8 mouse cellular contexts compared by ENCODE assay signal in genomic region chr13:59674215-59674614, GRCm38 (mm10). TPM values are rescaled to one million over a fixed set of nuclear protein-coding genes. Genes with fewer than 3 reads are reported as not detected.
DNase-seq lines count a peak whose midpoint lies in the region; ATAC-seq and TF ChIP-seq lines count a peak whose summit lies in the region.

No protein-coding gene starts in this region.

- peak overlapping the region; percentile 69 for H3K4me3 ChIP-seq in heart, embryonic 12.5 days
- peak overlapping the region; percentile 85; the same call in 1 of the 2 replicates for H3K4me3 ChIP-seq in cortical plate, adult 2 months (ENCODE audit: insufficient read depth, low read length)
- H3K4me3 ChIP-seq in hindbrain, embryonic 16.5 days (ENCODE audit: low read length), result peak overlapping the region; percentile 84
- peak overlapping the region; percentile 68 for H3K4me3 ChIP-seq in midbrain, embryonic 16.5 days (ENCODE audit: low read depth, low read length)

- 20% methylated on average over 3 of the region's 3 CpGs for whole genome bisulfite sequencing in heart, embryonic 12.5 days
- WGBS in hindbrain, embryonic 16.5 days, result 6% methylated on average over 3 of the region's 3 CpGs
- 6% methylated on average over 3 of the region's 3 CpGs for WGBS in midbrain, embryonic 16.5 days

- no peak for TF ChIP-seq POLR2A in cortical plate, adult 2 months (IDR thresholded peaks at IDR 0.05; ENCODE audit: extremely low read depth, insufficient read depth, low read length)

- no peak for ATAC-seq in heart, embryonic 12.5 days (ENCODE audit: insufficient number of reproducible peaks, low FRiP score)
- ATAC-seq in hindbrain, embryonic 16.5 days, result no peak
- ATAC-seq in midbrain, embryonic 16.5 days, result no peak

- peak overlapping the region; percentile 70 for H3K4me2 ChIP-seq in heart, embryonic 12.5 days
- peak overlapping the region; percentile 62 for H3K4me2 ChIP-seq in hindbrain, embryonic 16.5 days (ENCODE audit: low read length)
- peak overlapping the region; percentile 82 for H3K4me2 ChIP-seq in midbrain, embryonic 16.5 days (ENCODE audit: low read length)

- H3K27me3 ChIP-seq in heart, embryonic 12.5 days (replicated peaks), result no peaks in the 10 kb centered on the region
- no peaks in the 10 kb centered on the region for H3K27me3 ChIP-seq in hindbrain, embryonic 16.5 days (replicated peaks; ENCODE audit: control insufficient read depth, insufficient read depth, low read length)
- H3K27me3 ChIP-seq in midbrain, embryonic 16.5 days (ENCODE audit: control insufficient read depth, insufficient read depth, low read depth, low read length), result no peaks in the 10 kb centered on the region

- peaks cover 23% of the 10 kb centered on the region for H3K4me1 ChIP-seq in heart, embryonic 12.5 days (replicated peaks)
- H3K4me1 ChIP-seq in cortical plate, adult 2 months (ENCODE audit: control insufficient read depth, insufficient read depth, low read length), result peaks cover 2% of the 10 kb centered on the region; the same call in 1 of the 2 replicates
- H3K4me1 ChIP-seq in hindbrain, embryonic 16.5 days (ENCODE audit: control insufficient read depth, insufficient read depth, low read depth, low read length), result peaks cover 11% of the 10 kb centered on the region
- peaks cover 19% of the 10 kb centered on the region for H3K4me1 ChIP-seq in midbrain, embryonic 16.5 days (ENCODE audit: control insufficient read depth, insufficient read depth, low read length)

- H3K9me3 ChIP-seq in heart, embryonic 12.5 days (replicated peaks), result no peaks in the 10 kb centered on the region
- no peaks in the 10 kb centered on the region for H3K9me3 ChIP-seq in hindbrain, embryonic 16.5 days (ENCODE audit: control insufficient read depth, low read length)
- no peaks in the 10 kb centered on the region for H3K9me3 ChIP-seq in midbrain, embryonic 16.5 days (replicated peaks; ENCODE audit: control insufficient read depth, low read length, poor library complexity, severe bottlenecking)

- H3K36me3 ChIP-seq in heart, embryonic 12.5 days, result no peaks in the 10 kb centered on the region
- H3K36me3 ChIP-seq in hindbrain, embryonic 16.5 days (ENCODE audit: control insufficient read depth, insufficient read depth, low read length), result no peaks in the 10 kb centered on the region
- no peaks in the 10 kb centered on the region for H3K36me3 ChIP-seq in midbrain, embryonic 16.5 days (ENCODE audit: control insufficient read depth, insufficient read depth, low read length)

- DNase-seq in heart, adult 8-10 months (ENCODE audit: low spot score), result no peak
- DNase-seq in gastrocnemius, adult 8-10 months (ENCODE audit: low spot score in 2 of 2), result no peak
- no peak for DNase-seq in ovary, postnatal 10 days (ENCODE audit: low spot score)
- no peak for DNase-seq in urinary bladder, adult 2 months (ENCODE audit: low spot score)

- no peak overlapping the region; the same call in 1 of the 2 replicates for H3K27ac ChIP-seq in heart, embryonic 12.5 days (ENCODE audit: poor library complexity, severe bottlenecking)
- H3K27ac ChIP-seq in cortical plate, adult 2 months (ENCODE audit: insufficient read depth, low read length), result no peak overlapping the region
- H3K27ac ChIP-seq in hindbrain, embryonic 16.5 days (ENCODE audit: low read depth, low read length), result no peak overlapping the region
- no peak overlapping the region for H3K27ac ChIP-seq in midbrain, embryonic 16.5 days (ENCODE audit: low read length)

- H3K9ac ChIP-seq in heart, embryonic 12.5 days, result no peak overlapping the region; the same call in 1 of the 2 replicates
- peak overlapping the region; percentile 50 for H3K9ac ChIP-seq in hindbrain, embryonic 16.5 days (ENCODE audit: low read depth, low read length)
- H3K9ac ChIP-seq in midbrain, embryonic 16.5 days (ENCODE audit: low read depth, low read length), result peak overlapping the region; percentile 35; the same call in 1 of the 2 replicates

- TF ChIP-seq CTCF in cortical plate, adult 2 months (IDR thresholded peaks at IDR 0.05; ENCODE audit: extremely low read depth, insufficient read depth, low read length), result no peak

RNA-seq across cellular contexts. Expression of gene Golm1, which starts 1.4 kb away (rescaled TPM):
- polyA plus RNA-seq in heart, embryonic 12.5 days (2016; fragmentation: Nextera tagmentation; extraction: Ambion mirVana), result 63.2 and 67.6 TPM in 2 replicates
- 10 to 100 TPM; 12.3 to 17.9 (median 14.4) TPM for total RNA-seq in heart, adult 8-10 months (2022)
- 13.1 and 17.0 TPM in 2 replicates for polyA plus RNA-seq in cortical plate, adult 2 months (2012; rRNA removed)
- 21.0 and 26.0 TPM in 2 replicates for polyA plus RNA-seq in hindbrain, embryonic 16.5 days (2015; fragmentation: Nextera tagmentation; extraction: Ambion mirVana)
- polyA plus RNA-seq in midbrain, embryonic 16.5 days (2015; fragmentation: Nextera tagmentation; extraction: Ambion mirVana), result 18.4 and 27.3 TPM in 2 replicates
- total RNA-seq in gastrocnemius, adult 8-10 months (2022), result 1 to 10 TPM; 5.5 to 9.3 (median 7.5) TPM
- 8.8 and 10.1 TPM in 2 replicates for polyA plus RNA-seq in urinary bladder, adult 2 months (2012; rRNA removed)

RNA-seq across cellular contexts. Expression of gene 4921517D22Rik, which starts 19.7 kb away (rescaled TPM):
- not detected in 2 replicates for polyA plus RNA-seq in heart, embryonic 12.5 days (2016; fragmentation: Nextera tagmentation; extraction: Ambion mirVana)
- total RNA-seq in heart, adult 8-10 months (2022), result not detected
- not detected in 2 replicates for polyA plus RNA-seq in cortical plate, adult 2 months (2012; rRNA removed)
- not detected in 2 replicates for polyA plus RNA-seq in hindbrain, embryonic 16.5 days (2015; fragmentation: Nextera tagmentation; extraction: Ambion mirVana)
- polyA plus RNA-seq in midbrain, embryonic 16.5 days (2015; fragmentation: Nextera tagmentation; extraction: Ambion mirVana), result not detected in 2 replicates
- total RNA-seq in gastrocnemius, adult 8-10 months (2022), result not detected
- polyA plus RNA-seq in urinary bladder, adult 2 months (2012; rRNA removed), result not detected in 2 replicates

RNA-seq across cellular contexts. Expression of gene Spata31d1a, which starts 35.9 kb away (rescaled TPM):
- not detected in 2 replicates for polyA plus RNA-seq in heart, embryonic 12.5 days (2016; fragmentation: Nextera tagmentation; extraction: Ambion mirVana)
- not detected for total RNA-seq in heart, adult 8-10 months (2022)
- 0.10 TPM in 1 of 2 replicates, not detected in the other for polyA plus RNA-seq in cortical plate, adult 2 months (2012; rRNA removed)
- 0.12 TPM in 1 of 2 replicates, not detected in the other for polyA plus RNA-seq in hindbrain, embryonic 16.5 days (2015; fragmentation: Nextera tagmentation; extraction: Ambion mirVana)
- 0.16 and 0.30 TPM in 2 replicates for polyA plus RNA-seq in midbrain, embryonic 16.5 days (2015; fragmentation: Nextera tagmentation; extraction: Ambion mirVana)
- not detected for total RNA-seq in gastrocnemius, adult 8-10 months (2022)
- polyA plus RNA-seq in urinary bladder, adult 2 months (2012; rRNA removed), result not detected in 2 replicates

RNA-seq across cellular contexts. Expression of gene Spata31d1b, which starts 37.9 kb away (rescaled TPM):
- polyA plus RNA-seq in heart, embryonic 12.5 days (2016; fragmentation: Nextera tagmentation; extraction: Ambion mirVana), result not detected in 2 replicates
- total RNA-seq in heart, adult 8-10 months (2022), result not detected
- 0.04 and 0.06 TPM in 2 replicates for polyA plus RNA-seq in cortical plate, adult 2 months (2012; rRNA removed)
- 0.04 TPM in 1 of 2 replicates, not detected in the other for polyA plus RNA-seq in hindbrain, embryonic 16.5 days (2015; fragmentation: Nextera tagmentation; extraction: Ambion mirVana)
- polyA plus RNA-seq in midbrain, embryonic 16.5 days (2015; fragmentation: Nextera tagmentation; extraction: Ambion mirVana), result not detected in 2 replicates
- total RNA-seq in gastrocnemius, adult 8-10 months (2022), result not detected
- polyA plus RNA-seq in urinary bladder, adult 2 months (2012; rRNA removed), result not detected in 2 replicates

RNA-seq across cellular contexts. Expression of gene Spata31d1d, which starts 57.3 kb away (rescaled TPM):
- not detected in 2 replicates for polyA plus RNA-seq in heart, embryonic 12.5 days (2016; fragmentation: Nextera tagmentation; extraction: Ambion mirVana)
- total RNA-seq in heart, adult 8-10 months (2022), result not detected
- 0.04 and 0.08 TPM in 2 replicates for polyA plus RNA-seq in cortical plate, adult 2 months (2012; rRNA removed)
- polyA plus RNA-seq in hindbrain, embryonic 16.5 days (2015; fragmentation: Nextera tagmentation; extraction: Ambion mirVana), result not detected in 2 replicates
- polyA plus RNA-seq in midbrain, embryonic 16.5 days (2015; fragmentation: Nextera tagmentation; extraction: Ambion mirVana), result not detected in 2 replicates
- total RNA-seq in gastrocnemius, adult 8-10 months (2022), result not detected
- polyA plus RNA-seq in urinary bladder, adult 2 months (2012; rRNA removed), result not detected in 2 replicates
